Mouse (Mus musculus): ENCODE measurements around the gene Dse. TPM values are rescaled to one million over a fixed set of nuclear protein-coding genes. Genes with fewer than 3 reads are reported as not detected.

Gene Dse
- 4.4 and 5.3 TPM in 2 replicates for polyA plus RNA-seq (2012; rRNA removed)

GRCm38 (mm10) chr10:34207503-34207850 is at the start of gene Dse:
TSS of gene Dse (minus strand) at chr10:34207715.

GRCm38 (mm10) chr10:34127392-34128378 is 79.8 kb downstream of the Dse start, which contains the start of gene Calhm6:
TSS of gene Calhm6 (minus strand) at chr10:34127984.

Other genes with a start within 250 kb of the Dse start
- 22.3 and 23.1 TPM in 2 replicates for gene Rwdd1, start 188.1 kb downstream of the Dse start, polyA plus RNA-seq (2012; rRNA removed)
- gene Trappc3l, start 170.1 kb downstream of the Dse start, polyA plus RNA-seq (2012; rRNA removed), result not detected in 2 replicates
- gene Calhm4, start 163.4 kb downstream of the Dse start, polyA plus RNA-seq (2012; rRNA removed), result not detected in 2 replicates
- 0.02 and 0.04 TPM in 2 replicates for gene Calhm5, start 111.2 kb downstream of the Dse start, polyA plus RNA-seq (2012; rRNA removed)
- 2.7 and 2.8 TPM in 2 replicates for gene Calhm6, start 79.7 kb downstream of the Dse start, polyA plus RNA-seq (2012; rRNA removed)
- gene Tspyl1, start 74.5 kb upstream of the Dse start, polyA plus RNA-seq (2012; rRNA removed), result 10.3 and 10.5 TPM in 2 replicates
- gene Tspyl4, start 89.7 kb upstream of the Dse start, polyA plus RNA-seq (2012; rRNA removed), result 0.32 and 0.52 TPM in 2 replicates
- 0.01 TPM in 2 replicates for gene Col10a1, start 182.3 kb upstream of the Dse start, polyA plus RNA-seq (2012; rRNA removed)
- 2.9 and 3.0 TPM in 2 replicates for gene Nt5dc1, start 210.8 kb upstream of the Dse start, polyA plus RNA-seq (2012; rRNA removed)